In genomic region chr13:108096446-108096845, GRCm38 (mm10) we compare ENCODE assay signal across 17 mouse cellular contexts. TPM values are rescaled to one million over a fixed set of nuclear protein-coding genes. Genes with fewer than 3 reads are reported as not detected.
DNase-seq lines count a peak whose midpoint lies in the region; ATAC-seq and TF ChIP-seq lines count a peak whose summit lies in the region.
"Had no signal": no experiment of that assay in that cellular context is flagged by ENCODE, and none has a peak within 500 bp of the region (broad histone marks: within the 10 kb centered on the region; RNA-seq: fewer than 3 reads in every experiment).

No protein-coding gene starts in this region.

- TF ChIP-seq CTCF in lung, adult 2 months (IDR thresholded peaks at IDR 0.05; ENCODE audit: insufficient read depth, low read length) = no peak

- H3K4me2 ChIP-seq in heart, embryonic 14.5 days (ENCODE audit: low read length) = peak overlapping the region; percentile 31; the same call in 1 of the 2 replicates
- H3K4me2 ChIP-seq: hindbrain, embryonic 13.5 days; kidney, embryonic 15.5 days; liver, embryonic 11.5 days; midbrain, embryonic 15.5 days had no signal

- H3K36me3 ChIP-seq in heart, embryonic 14.5 days (ENCODE audit: control insufficient read depth, insufficient read depth, low read length) = no peaks in the 10 kb centered on the region
- H3K36me3 ChIP-seq: hindbrain, embryonic 13.5 days; kidney, embryonic 15.5 days; midbrain, embryonic 15.5 days had no signal

- peaks cover 9 to 12% of the 10 kb centered on the region in 2 experiments for H3K4me1 ChIP-seq in heart, embryonic 14.5 days (ENCODE audit: control insufficient read depth in 2 of 2, insufficient read depth in 2 of 2, low read length in 2 of 2)
- H3K4me1 ChIP-seq in lung, adult 2 months (ENCODE audit: control insufficient read depth, insufficient read depth, low read length) = no peaks in the 10 kb centered on the region; the same call in 1 of the 2 replicates
- H3K4me1 ChIP-seq: hindbrain, embryonic 13.5 days; midbrain, embryonic 15.5 days had no signal

- WGBS in heart, embryonic 14.5 days = 45% methylated on average over 7 of the region's 7 CpGs
- 55% methylated on average over 7 of the region's 7 CpGs for WGBS in lung, adult 2 months

- no peak overlapping the region for H3K4me3 ChIP-seq in heart, embryonic 14.5 days (ENCODE audit: control insufficient read depth in 1 of 2, insufficient read depth in 1 of 2, low read depth in 1 of 2, low read length in 2 of 2)
- H3K4me3 ChIP-seq in lung, adult 2 months (replicated peaks; ENCODE audit: extremely low read depth, low read depth, low read length) = no peak overlapping the region
- H3K4me3 ChIP-seq: hindbrain, embryonic 13.5 days; kidney, embryonic 15.5 days; midbrain, embryonic 15.5 days had no signal

- H3K9ac ChIP-seq in heart, embryonic 14.5 days (ENCODE audit: low read length) = no peak overlapping the region
- H3K9ac ChIP-seq: forebrain, postnatal 0 days; hindbrain, embryonic 13.5 days; kidney, embryonic 15.5 days; midbrain, embryonic 15.5 days had no signal

- no peaks in the 10 kb centered on the region for H3K27me3 ChIP-seq in heart, embryonic 14.5 days (ENCODE audit: control insufficient read depth, insufficient read depth, low read length)
- H3K27me3 ChIP-seq: CH12.LX; hindbrain, embryonic 13.5 days; kidney, embryonic 15.5 days; midbrain, embryonic 15.5 days had no signal

- peak; percentile 14 for DNase-seq in cerebellum, adult 11-12 months
- DNase-seq in cerebellum, postnatal 4 days (ENCODE audit: low spot score in 2 of 2) = no peak
- no peak for DNase-seq in heart, adult 9 months (ENCODE audit: low spot score in 2 of 2)
- peak; percentile 9 to 21 for DNase-seq in lung, adult 18-20 months
- no peak for DNase-seq in lung, adult 2 months
- peak; percentile 30 for DNase-seq in lung, postnatal 36 days
- DNase-seq: cerebellum, postnatal 25 days; spleen, adult 18-20 months; thymus, adult 18-20 months had no signal

- TF ChIP-seq POLR2A in lung, adult 2 months (IDR thresholded peaks at IDR 0.05; ENCODE audit: borderline replicate concordance, extremely low read depth, low read depth, low read length) = no peak

- no peak for ATAC-seq in heart, embryonic 14.5 days (ENCODE audit: insufficient number of reproducible peaks, insufficient read depth, low FRiP score, low read depth)
- ATAC-seq in frontal cortex, adult (ENCODE audit: low TSS enrichment) = no peak

- H3K9me3 ChIP-seq in heart, embryonic 14.5 days (ENCODE audit: control insufficient read depth, low read length) = no peaks in the 10 kb centered on the region
- H3K9me3 ChIP-seq: hindbrain, embryonic 13.5 days; kidney, embryonic 15.5 days; midbrain, embryonic 15.5 days had no signal

- H3K27ac ChIP-seq in heart, embryonic 14.5 days (replicated peaks in 1 of 2; ENCODE audit: control insufficient read depth in 1 of 2, insufficient read depth in 1 of 2, low read depth in 2 of 2, low read length in 2 of 2) = no peak overlapping the region
- H3K27ac ChIP-seq: hindbrain, embryonic 13.5 days; kidney, embryonic 15.5 days; midbrain, embryonic 15.5 days had no signal

RNA-seq across cellular contexts. Expression of gene Smim15, which starts 52.2 kb away (rescaled TPM):
- 26.8 and 32.2 TPM in 2 replicates for polyA plus RNA-seq in heart, embryonic 14.5 days (2014; fragmentation: Nextera tagmentation; extraction: Ambion mirVana)
- polyA plus RNA-seq in lung, adult 2 months (2012; rRNA removed) = 6.6 and 11.4 TPM in 2 replicates

Comparison
In these comparisons a context has a peak if more than half of its experiments do, and no peak if none do; other contexts are left out.
1. DNase-seq: peak in cerebellum, adult 11-12 months (single experiment), lung, adult 18-20 months (2 of 2) and lung, postnatal 36 days (single experiment); none in cerebellum, postnatal 4 days (0 of 2), heart, adult 9 months (0 of 2) and lung, adult 2 months (single experiment).